Mouse (Mus musculus): ENCODE results near the gene Ergic1. TPM values are rescaled to one million over a fixed set of nuclear protein-coding genes. Genes with fewer than 3 reads are reported as not detected.

Ergic1 gene
- total RNA-seq, 2 experiments from 2014 or later, result 159 to 160 TPM

- DNase-seq, result peak; percentile 82 to 88
Measured at GRCm38 (mm10) chr17:26660192-26660912, 99.1 kb downstream of the Ergic1 start.

- no peak for DNase-seq
Measured at GRCm38 (mm10) chr17:26662204-26662603, 100.9 kb downstream of the Ergic1 start.

GRCm38 (mm10) chr17:26662978-26663683, 101.8 kb downstream of the Ergic1 start, which contains the start of gene Atp6v0e:
Gene Atp6v0e (plus strand): TSS chr17:26663231.
- DNase-seq, result peak; percentile 97 to 98

GRCm38 (mm10) chr17:26665600-26665999, 104.3 kb downstream of the Ergic1 start:
- no peak for DNase-seq

- DNase-seq, result no peak
Measured at GRCm38 (mm10) chr17:26671268-26671667, 110.0 kb downstream of the Ergic1 start.

- DNase-seq, result no peak
Measured at GRCm38 (mm10) chr17:26675845-26676244, 114.6 kb downstream of the Ergic1 start.

- peak; percentile 90 to 93 for DNase-seq
Measured at GRCm38 (mm10) chr17:26676252-26676615, 114.9 kb downstream of the Ergic1 start.

- peak; percentile 78 to 83 for DNase-seq
Measured at GRCm38 (mm10) chr17:26676616-26677376, 115.5 kb downstream of the Ergic1 start.

- no peak for DNase-seq
Measured at GRCm38 (mm10) chr17:26677711-26678637, 116.7 kb downstream of the Ergic1 start.

- no peak for DNase-seq
Measured at GRCm38 (mm10) chr17:26681276-26681675, 120.0 kb downstream of the Ergic1 start.

GRCm38 (mm10) chr17:26686334-26687000, 125.2 kb downstream of the Ergic1 start:
- DNase-seq, result no peak

- DNase-seq, result no peak
Measured at GRCm38 (mm10) chr17:26688795-26689735, 127.8 kb downstream of the Ergic1 start.

- DNase-seq, result no peak
Measured at GRCm38 (mm10) chr17:26689810-26690209, 128.5 kb downstream of the Ergic1 start.

- no peak for DNase-seq
Measured at GRCm38 (mm10) chr17:26690236-26690635, 128.9 kb downstream of the Ergic1 start.

GRCm38 (mm10) chr17:26691110-26691509, 129.8 kb downstream of the Ergic1 start:
- DNase-seq, result peak; percentile 24 to 37

GRCm38 (mm10) chr17:26693424-26693823, 132.1 kb downstream of the Ergic1 start:
- DNase-seq, result peak in 1 of 2 experiments; percentile 19

- DNase-seq, result no peak
Measured at GRCm38 (mm10) chr17:26694171-26694570, 132.9 kb downstream of the Ergic1 start.

GRCm38 (mm10) chr17:26695193-26695592, 133.9 kb downstream of the Ergic1 start:
- no peak for DNase-seq

GRCm38 (mm10) chr17:26698846-26699245, 137.6 kb downstream of the Ergic1 start:
- DNase-seq, result no peak

All from adrenal gland, postnatal 36 days (tissue).